Mouse (Mus musculus): Measurements from ENCODE around the gene Mast1. TPM values are rescaled to one million over a fixed set of nuclear protein-coding genes. Genes with fewer than 3 reads are reported as not detected.

Mast1 gene
- total and polyA plus RNA-seq, 3 experiments, result 0.21 to 0.34 TPM; not detected in 1

GRCm38 (mm10) chr8:84965731-84966291 lies 28.7 kb upstream of the Mast1 start (continued):
- TF ChIP-seq GABPA (IDR thresholded peaks at IDR 0.05; ENCODE audit: insufficient replicate concordance, low read depth, low read length) (no peak; the same call in 1 of the 2 replicates), MAFK (IDR thresholded peaks at IDR 0.05; ENCODE audit: insufficient replicate concordance, low read length) (no peak), TCF12 (IDR thresholded peaks at IDR 0.05; ENCODE audit: low read depth, low read length) (peak; percentile 54; the same call in 1 of the 2 replicates), ZNF384 (IDR thresholded peaks at IDR 0.05; ENCODE audit: low read depth, low read length) (no peak), USF2 (conservative IDR thresholded peaks at IDR 0.05; ENCODE audit: low read depth, low read length) (no peak), RAD21 (IDR thresholded peaks at IDR 0.05; ENCODE audit: low read depth, low read length) (no peak), MAX (IDR thresholded peaks at IDR 0.05; ENCODE audit: low read length) (peak; percentile 85), USF1 (IDR thresholded peaks at IDR 0.05; ENCODE audit: low read depth, low read length) (no peak), BHLHE40 (IDR thresholded peaks at IDR 0.05; ENCODE audit: low read depth, low read length) (peak; percentile 42), NRF1 (IDR thresholded peaks at IDR 0.05; ENCODE audit: low read depth, low read length) (peak; percentile 90), ZKSCAN1 (IDR thresholded peaks at IDR 0.05; ENCODE audit: borderline replicate concordance, low read depth, low read length) (no peak), MAZ (IDR thresholded peaks at IDR 0.05; ENCODE audit: low read depth, low read length) (no peak), JUND (conservative IDR thresholded peaks at IDR 0.05; ENCODE audit: low read depth, low read length) (no peak), MYC (IDR thresholded peaks at IDR 0.05; ENCODE audit: low read depth, low read length) (0 out of 2 replicates have a peak, but pooled peaks have one; percentile 82), ELF1 (IDR thresholded peaks at IDR 0.05; ENCODE audit: low read depth, low read length) (peak; percentile 61)

GRCm38 (mm10) chr8:84963952-84964351 lies 26.8 kb upstream of the Mast1 start:
- peaks cover 12 to 39% of the 10 kb centered on the region in 2 experiments for H3K4me1 ChIP-seq (ENCODE audit: control insufficient read depth in 1 of 2, insufficient read depth in 2 of 2)
- H3K79me2 ChIP-seq (replicated peaks; ENCODE audit: control insufficient read depth, extremely low read depth, insufficient read depth, poor library complexity, severe bottlenecking), result peaks cover 3% of the 10 kb centered on the region
- peaks cover 24 to 47% of the 10 kb centered on the region in 2 experiments for H3K36me3 ChIP-seq (replicated peaks in 1 of 2; ENCODE audit: control insufficient read depth in 1 of 2, insufficient read depth in 1 of 2, low read length in 1 of 2)
- in situ Hi-C loops (cut with MboI; ENCODE audit: low pct_ligation_motif_present, low pct_unique_long_range_greater_than_20kb, low sequenced_read_pairs) (no loop called here), dilution Hi-C loops (cut with MboI; ENCODE audit: extremely low pct_ligation_motif_present, extremely low pct_unique_long_range_greater_than_20kb, low sequenced_read_pairs) (no loop called here)
- H3K9ac ChIP-seq (ENCODE audit: insufficient read depth, low read depth), result no peak overlapping the region
- H3K4me2 ChIP-seq (ENCODE audit: insufficient read depth, low read depth, poor library complexity, severe bottlenecking), result no peak overlapping the region
- no peaks in the 10 kb centered on the region for H3K9me3 ChIP-seq (replicated peaks; ENCODE audit: low read length)
- no peak; the same call in 1 of the 2 replicates for TF ChIP-seq RAD21 (IDR thresholded peaks at IDR 0.05; ENCODE audit: low read depth, low read length)
- TF ChIP-seq MYC (IDR thresholded peaks at IDR 0.05; ENCODE audit: low read depth, low read length), result peak; percentile 54; the same call in 1 of the 2 replicates
- peak; percentile 10 to 50; a peak in 2 of 4 replicates for TF ChIP-seq CTCF (conservative IDR thresholded peaks at IDR 0.05 in 1 of 2, IDR thresholded peaks at IDR 0.05 in 1 of 2; ENCODE audit: low read depth in 2 of 2, low read length in 2 of 2)
- no peak for TF ChIP-seq SIN3A (IDR thresholded peaks at IDR 0.05; ENCODE audit: low read length)
- TF ChIP-seq CHD2 (IDR thresholded peaks at IDR 0.05; ENCODE audit: low read length), result no peak
- no peak for TF ChIP-seq UBTF (IDR thresholded peaks at IDR 0.05; ENCODE audit: low read depth, low read length)
- no peak for TF ChIP-seq RCOR1 (conservative IDR thresholded peaks at IDR 0.05; ENCODE audit: low read depth, low read length)
- no peak for TF ChIP-seq ZNF384 (IDR thresholded peaks at IDR 0.05; ENCODE audit: low read depth, low read length)
- no peak overlapping the region for H3K27ac ChIP-seq (ENCODE audit: insufficient read depth, low read depth)
- DNase-seq (ENCODE audit: extremely low read depth), result no peak
- no peak overlapping the region for H3K4me3 ChIP-seq (replicated peaks in 1 of 3; ENCODE audit: low read depth in 2 of 3, low read length in 2 of 3, poor library complexity in 1 of 3)
- H3K27me3 ChIP-seq (replicated peaks), result no peaks in the 10 kb centered on the region

All from CH12.LX (cell line).